Mouse (Mus musculus) myocyte (in vitro differentiated cells): Measurements from ENCODE around the gene Nwd2. TPM values are rescaled to one million over a fixed set of nuclear protein-coding genes. Genes with fewer than 3 reads are reported as not detected.

Source experiments
- H3K27me3 ChIP-seq: one replicate; pipeline ENCODE4 v1.6.1; 2011; ENCODE audit not compliant: control insufficient read depth, insufficient read depth, insufficient read length
- H3K36me3 ChIP-seq: one replicate; pipeline ENCODE4 v1.6.1; 2011; ENCODE audit not compliant: control insufficient read depth, insufficient read depth
- H3K4me2 ChIP-seq: one replicate; pipeline ENCODE4 v1.6.1; 2011; ENCODE audit warnings: low read depth, control low read depth
- H3K4me3 ChIP-seq: one replicate; pipeline ENCODE4 v1.5.1; 2011; ENCODE audit warnings: mild to moderate bottlenecking, control low read depth, moderate library complexity
- H3K79me2 ChIP-seq: one replicate; pipeline ENCODE4 v1.6.1; 2011; ENCODE audit not compliant: control insufficient read depth, insufficient read depth
- H3ac ChIP-seq: one replicate; pipeline ENCODE4 v1.6.1; 2011; ENCODE audit not compliant: control insufficient read depth, insufficient read length
- CEBPB ChIP-seq: IDR thresholded peaks from 2 replicates; pipeline ENCODE4 v1.6.1; 2011; ENCODE audit warnings: mild to moderate bottlenecking, moderate library complexity; ENCODE audit not compliant: poor library complexity, insufficient read depth, severe bottlenecking
- E2F4 ChIP-seq: IDR thresholded peaks from one replicate; pipeline ENCODE4 v1.6.1; 2011; ENCODE audit warnings: mild to moderate bottlenecking, control low read depth, moderate library complexity; ENCODE audit not compliant: insufficient read depth
- MAX ChIP-seq: IDR thresholded peaks from one replicate; pipeline ENCODE4 v1.6.1; 2011; ENCODE audit warnings: low read depth, mild to moderate bottlenecking, control low read depth
- MYOD1 ChIP-seq, 3 experiments: IDR thresholded peaks; one replicate each; pipeline ENCODE4 v1.6.1; 2011; ENCODE audit warnings: control low read depth in 2 of 3, low read depth in 2 of 3, mild to moderate bottlenecking in 2 of 3, moderate library complexity in 1 of 3; ENCODE audit not compliant: insufficient read length in 2 of 3, control insufficient read depth in 1 of 3
- MYOG ChIP-seq, 3 experiments: IDR thresholded peaks; one replicate each; pipeline ENCODE4 v1.6.1; 2011; ENCODE audit warnings: control low read depth in 2 of 3, low read depth in 2 of 3, mild to moderate bottlenecking in 2 of 3; ENCODE audit not compliant: insufficient read length in 2 of 3, control insufficient read depth in 1 of 3, insufficient read depth in 1 of 3
- POLR2A ChIP-seq: IDR thresholded peaks from one replicate; pipeline ENCODE4 v1.6.1; 2011; ENCODE audit warnings: low read depth, mild to moderate bottlenecking, control low read depth, moderate library complexity; ENCODE audit not compliant: insufficient read length
- POLR2AphosphoS2 ChIP-seq: IDR thresholded peaks from one replicate; pipeline ENCODE4 v1.6.1; 2011; ENCODE audit warnings: low read depth, control low read depth; ENCODE audit not compliant: insufficient read length
- REST ChIP-seq: IDR thresholded peaks from one replicate; pipeline ENCODE4 v1.6.1; 2011; ENCODE audit warnings: mild to moderate bottlenecking, control low read depth, moderate library complexity; ENCODE audit not compliant: insufficient read depth, insufficient read length
- SRF ChIP-seq: IDR thresholded peaks from one replicate; pipeline ENCODE4 v1.6.1; 2011; ENCODE audit warnings: low read depth; ENCODE audit not compliant: control insufficient read depth, insufficient read length
- TCF12 ChIP-seq: IDR thresholded peaks from one replicate; pipeline ENCODE4 v1.6.1; 2011; ENCODE audit warnings: mild to moderate bottlenecking, control low read depth; ENCODE audit not compliant: poor library complexity, insufficient read depth, severe bottlenecking
- TCF3 ChIP-seq: IDR thresholded peaks from one replicate; pipeline ENCODE4 v1.6.1; 2011; ENCODE audit warnings: low read depth, control low read depth; ENCODE audit not compliant: insufficient read length
- USF1 ChIP-seq: IDR thresholded peaks from one replicate; pipeline ENCODE4 v1.6.1; 2011; ENCODE audit warnings: low read depth, mild to moderate bottlenecking, control low read depth, moderate library complexity
- polyA plus RNA-seq: library from polyadenylated mRNA; unstranded; fragments of >200 nt; fragmentation: generic; extraction: Trizol; gene quantifications from one replicate; pipeline ENCODE4 v1.2.1, GENCODE M21; 2012; ENCODE audit warnings: missing spikeins

Nwd2 gene
- polyA plus RNA-seq, 1 experiment: 0.01 TPM

DNA sequence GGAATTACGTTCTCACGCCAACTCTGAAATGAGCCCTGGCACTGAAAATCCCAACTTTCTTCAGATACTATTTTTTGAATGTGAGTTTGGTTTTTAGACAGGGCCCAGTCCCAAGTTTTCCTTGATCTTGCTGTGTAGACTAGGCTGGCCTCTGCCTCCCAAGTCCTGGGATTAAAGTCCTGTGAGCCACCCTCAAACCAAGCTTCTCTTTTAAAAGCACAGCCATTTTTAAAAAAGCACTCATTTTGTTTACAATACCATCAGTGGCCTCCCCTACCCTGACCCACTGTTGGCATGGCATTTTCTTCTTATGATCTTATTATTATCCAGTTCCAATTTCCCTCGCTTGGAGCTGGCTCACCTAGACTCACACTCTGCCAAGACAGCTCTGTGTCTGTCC is 185.5 kb downstream of the Nwd2 start:
- Histone ChIP-seq H3K36me3 (no peaks in the 10 kb centered on the region), H3K79me2 (no peaks in the 10 kb centered on the region), H3K4me2 (no peak overlapping the region), H3K27me3 (peaks cover 3% of the 10 kb centered on the region), H3ac (no peak overlapping the region), H3K4me3 (no peak overlapping the region)
- no peak for TF ChIP-seq POLR2A
- no peak for TF ChIP-seq REST
- no peak for TF ChIP-seq MAX
- no peak for TF ChIP-seq CEBPB
- no peak for TF ChIP-seq USF1
- no peak for TF ChIP-seq TCF12
- no peak for TF ChIP-seq POLR2AphosphoS2
- no peak for TF ChIP-seq MYOG (IDR thresholded peaks at IDR 0.05; ENCODE audit: control insufficient read depth in 1 of 3, insufficient read depth in 1 of 3, insufficient read length in 2 of 3, low read depth in 2 of 3)
- no peak for TF ChIP-seq E2F4
- TF ChIP-seq TCF3: no peak
- TF ChIP-seq SRF: no peak
- TF ChIP-seq MYOD1 (IDR thresholded peaks at IDR 0.05; ENCODE audit: control insufficient read depth in 1 of 3, insufficient read length in 2 of 3, low read depth in 2 of 3): no peak

DNA sequence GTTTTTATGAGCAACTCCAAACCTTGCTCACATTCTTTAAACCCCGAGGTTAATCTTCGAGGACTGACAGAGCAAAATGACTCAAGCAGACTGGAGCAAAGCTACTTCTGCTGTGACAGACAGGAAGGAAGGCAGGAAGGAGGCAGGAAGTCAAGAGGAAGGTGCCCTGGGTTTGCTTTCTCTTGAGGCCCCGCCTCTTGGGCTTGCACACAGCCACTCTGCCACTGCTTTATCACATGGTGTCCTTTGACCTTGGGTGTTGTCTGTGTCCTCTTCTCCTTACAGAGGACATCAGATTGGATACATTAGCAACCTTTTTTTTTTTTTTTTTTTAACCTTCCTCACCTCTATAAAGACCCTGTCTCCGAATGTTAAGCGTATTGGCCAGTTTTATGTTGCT is 188.2 kb downstream of the Nwd2 start:
- H3K27me3 ChIP-seq: peaks cover 3% of the 10 kb centered on the region
- H3ac ChIP-seq: no peak overlapping the region
- TF ChIP-seq MYOD1 (IDR thresholded peaks at IDR 0.05; ENCODE audit: control insufficient read depth in 1 of 3, insufficient read length in 2 of 3, low read depth in 2 of 3): no peak
- TF ChIP-seq REST: no peak
- H3K79me2 ChIP-seq: no peaks in the 10 kb centered on the region
- H3K4me2 ChIP-seq: no peak overlapping the region
- no peaks in the 10 kb centered on the region for H3K36me3 ChIP-seq
- no peak overlapping the region for H3K4me3 ChIP-seq

DNA sequence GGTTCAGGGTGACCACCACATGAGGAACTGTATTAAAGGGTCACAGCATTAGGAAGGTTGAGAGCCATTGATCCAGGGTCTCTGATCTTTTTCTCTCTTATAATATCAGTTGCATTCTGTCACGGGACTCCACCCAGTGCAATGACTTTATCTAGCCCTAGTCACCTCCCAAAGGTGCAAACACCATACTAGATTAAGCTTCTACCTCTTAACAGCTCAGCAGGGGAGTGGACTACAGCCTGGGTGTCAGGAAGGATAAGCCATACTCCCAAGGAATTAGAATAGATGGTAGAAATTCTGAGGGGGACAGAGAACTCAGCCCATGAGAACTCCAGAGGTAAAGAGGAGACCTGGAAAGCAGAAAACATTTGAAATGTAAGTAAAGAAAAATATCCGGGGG is 188.9 kb downstream of the Nwd2 start:
- no peak overlapping the region for H3ac ChIP-seq
- H3K4me2 ChIP-seq: no peak overlapping the region
- peaks cover 3% of the 10 kb centered on the region for H3K27me3 ChIP-seq
- no peak overlapping the region for H3K4me3 ChIP-seq
- H3K36me3 ChIP-seq: no peaks in the 10 kb centered on the region
- no peak for TF ChIP-seq CEBPB
- no peaks in the 10 kb centered on the region for H3K79me2 ChIP-seq

DNA sequence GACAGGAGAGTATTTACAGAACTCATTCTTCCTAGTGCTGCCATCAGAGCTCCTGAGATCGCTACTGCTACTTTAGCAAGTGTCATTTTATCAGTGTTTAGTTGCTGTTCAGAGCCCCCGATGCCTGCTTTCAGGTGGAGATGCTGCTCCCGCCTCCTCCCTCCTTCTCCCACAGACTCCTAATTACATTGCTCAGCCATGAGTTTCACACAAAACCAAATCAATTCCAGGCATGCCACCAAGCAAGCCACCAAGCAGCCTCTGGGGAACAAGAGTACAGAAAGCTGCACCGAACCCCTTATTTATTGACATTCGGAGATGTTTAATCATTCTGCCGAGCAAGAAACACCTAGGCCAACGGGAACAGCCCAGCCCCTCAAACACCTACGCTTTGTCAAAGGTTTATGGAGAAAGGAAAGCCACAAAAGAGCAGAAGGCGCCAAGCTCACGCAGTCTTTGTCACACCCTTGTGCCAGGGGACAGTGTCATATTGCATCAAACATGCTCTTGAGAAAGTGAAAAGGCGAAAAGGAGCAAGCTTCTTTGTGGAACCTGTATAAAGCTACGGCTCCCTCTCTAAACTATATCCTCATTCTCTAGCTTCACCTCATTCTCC is 191.0 kb downstream of the Nwd2 start:
- Histone ChIP-seq H3ac (no peak overlapping the region), H3K4me3 (no peak overlapping the region), H3K36me3 (no peaks in the 10 kb centered on the region), H3K4me2 (no peak overlapping the region), H3K27me3 (peaks cover 3% of the 10 kb centered on the region), H3K79me2 (no peaks in the 10 kb centered on the region)
- TF ChIP-seq POLR2A (no peak), MYOG (IDR thresholded peaks at IDR 0.05; ENCODE audit: control insufficient read depth in 1 of 3, insufficient read depth in 1 of 3, insufficient read length in 2 of 3, low read depth in 2 of 3) (no peak), E2F4 (no peak), REST (no peak), TCF12 (no peak), POLR2AphosphoS2 (no peak), TCF3 (no peak), MYOD1 (IDR thresholded peaks at IDR 0.05; ENCODE audit: control insufficient read depth in 1 of 3, insufficient read length in 2 of 3, low read depth in 2 of 3) (no peak), CEBPB (no peak), USF1 (no peak), SRF (no peak), MAX (no peak)

DNA sequence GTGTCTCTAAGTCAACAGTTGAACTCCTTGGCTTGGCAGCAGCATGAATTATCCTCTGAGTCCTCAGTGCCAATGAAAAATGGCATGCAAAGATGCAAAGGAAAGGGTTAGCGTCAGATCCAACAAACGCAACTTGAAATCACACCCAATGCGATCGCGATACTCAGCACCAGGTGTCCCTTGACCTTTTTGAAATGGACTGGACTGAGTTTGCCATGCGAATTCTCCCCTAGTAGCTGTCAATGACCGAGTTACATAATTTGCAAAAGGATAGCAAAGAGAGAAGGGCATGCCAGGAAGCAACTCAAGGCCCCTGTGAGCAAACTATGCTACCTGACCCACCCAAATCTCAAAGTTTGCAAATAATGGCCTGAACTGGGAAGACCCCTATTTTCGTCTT is 198.2 kb downstream of the Nwd2 start:
- Histone ChIP-seq H3K79me2 (no peaks in the 10 kb centered on the region), H3K36me3 (no peaks in the 10 kb centered on the region), H3ac (no peak overlapping the region), H3K4me3 (no peak overlapping the region), H3K4me2 (no peak overlapping the region), H3K27me3 (peaks cover 4% of the 10 kb centered on the region)
- no peak for TF ChIP-seq MAX
